ENCODE assay signal across 29 mouse cellular contexts in genomic region chr5:119054393-119054792, GRCm38 (mm10).
A peak's percentile ranks its signal among the peaks of the same experiment; 100 is the strongest.
DNase-seq lines count a peak whose midpoint lies in the region; ATAC-seq and TF ChIP-seq lines count a peak whose summit lies in the region.
"Had no signal": no experiment of that assay in that cellular context is flagged by ENCODE, and none has a peak within 500 bp of the region (broad histone marks: within the 10 kb centered on the region; RNA-seq: fewer than 3 reads in every experiment).

No protein-coding gene starts in this region.

- peak overlapping the region; percentile 77 for H3K27ac ChIP-seq in gastrocnemius, adult 2 months
- no peak overlapping the region for H3K27ac ChIP-seq in intestine, postnatal 0 days (ENCODE audit: low read depth, low read length)
- H3K27ac ChIP-seq in intestine, embryonic 16.5 days (ENCODE audit: low read length), result no peak overlapping the region
- H3K27ac ChIP-seq: embryonic facial prominence, embryonic 10.5 days; embryonic facial prominence, embryonic 13.5 days; heart, embryonic 10.5 days; heart, embryonic 13.5 days; hindbrain, embryonic 13.5 days; intestine, embryonic 15.5 days had no signal

- H3K9me3 ChIP-seq in intestine, postnatal 0 days (ENCODE audit: control insufficient read depth), result no peaks in the 10 kb centered on the region
- H3K9me3 ChIP-seq in intestine, embryonic 16.5 days (ENCODE audit: control insufficient read depth, low read length), result no peaks in the 10 kb centered on the region
- H3K9me3 ChIP-seq: embryonic facial prominence, embryonic 10.5 days; embryonic facial prominence, embryonic 13.5 days; heart, embryonic 10.5 days; heart, embryonic 13.5 days; hindbrain, embryonic 10.5 days; hindbrain, embryonic 13.5 days; intestine, embryonic 15.5 days had no signal

- no peaks in the 10 kb centered on the region; the same call in 1 of the 2 replicates for H3K27me3 ChIP-seq in intestine, postnatal 0 days (replicated peaks; ENCODE audit: control insufficient read depth, insufficient read depth, low read length)
- H3K27me3 ChIP-seq in intestine, embryonic 16.5 days (replicated peaks; ENCODE audit: control insufficient read depth, insufficient read depth, low read length), result no peaks in the 10 kb centered on the region
- H3K27me3 ChIP-seq: intestine, embryonic 15.5 days; Patski had no signal

- no peak for DNase-seq in gastrocnemius, adult 2 months
- DNase-seq in gastrocnemius, adult 18-20 months (ENCODE audit: low spot score), result no peak
- DNase-seq in fat pad, adult 2 months (ENCODE audit: extremely low read depth, low read depth, low spot score), result peak; percentile 82
- no peak for DNase-seq in adrenal gland, postnatal 25 days
- DNase-seq: adrenal gland, postnatal 10 days; cerebellum, adult 11-12 months; cerebellum, adult 8-10 months; cerebellum, postnatal 36 days; embryo, embryonic 11 days; forebrain, postnatal 0 days; gastrocnemius, postnatal 10 days; gastrocnemius, postnatal 36 days; heart, adult 18-20 months; heart, postnatal 36 days; kidney, adult 2 months had no signal

- H3K9ac ChIP-seq in intestine, postnatal 0 days (ENCODE audit: low read depth, low read length), result no peak overlapping the region
- no peak overlapping the region for H3K9ac ChIP-seq in intestine, embryonic 16.5 days (ENCODE audit: low read depth, low read length)
- H3K9ac ChIP-seq: embryonic facial prominence, embryonic 13.5 days; forebrain, postnatal 0 days; heart, embryonic 13.5 days; hindbrain, embryonic 13.5 days; intestine, embryonic 15.5 days had no signal

- H3K4me3 ChIP-seq in gastrocnemius, adult 2 months, result no peak overlapping the region
- no peak overlapping the region for H3K4me3 ChIP-seq in intestine, postnatal 0 days (ENCODE audit: low read depth, low read length)
- no peak overlapping the region for H3K4me3 ChIP-seq in intestine, embryonic 16.5 days (ENCODE audit: low read length)
- H3K4me3 ChIP-seq: embryonic facial prominence, embryonic 10.5 days; embryonic facial prominence, embryonic 13.5 days; erythroblast, embryonic 14.5 days; heart, embryonic 10.5 days; heart, embryonic 13.5 days; hindbrain, embryonic 10.5 days; hindbrain, embryonic 13.5 days; intestine, embryonic 15.5 days had no signal

- no peaks in the 10 kb centered on the region for H3K36me3 ChIP-seq in intestine, postnatal 0 days (ENCODE audit: control insufficient read depth, insufficient read depth)
- no peaks in the 10 kb centered on the region for H3K36me3 ChIP-seq in intestine, embryonic 16.5 days (ENCODE audit: control insufficient read depth, insufficient read depth, low read length)
- H3K36me3 ChIP-seq: embryonic facial prominence, embryonic 10.5 days; embryonic facial prominence, embryonic 13.5 days; G1E; heart, embryonic 10.5 days; heart, embryonic 13.5 days; hindbrain, embryonic 10.5 days; hindbrain, embryonic 13.5 days; intestine, embryonic 15.5 days had no signal

- no peak overlapping the region for H3K4me2 ChIP-seq in intestine, postnatal 0 days (replicated peaks; ENCODE audit: low read depth)
- no peak overlapping the region for H3K4me2 ChIP-seq in intestine, embryonic 16.5 days (ENCODE audit: low read depth, low read length)
- H3K4me2 ChIP-seq: embryonic facial prominence, embryonic 13.5 days; heart, embryonic 13.5 days; hindbrain, embryonic 13.5 days; intestine, embryonic 15.5 days had no signal

- TF ChIP-seq CTCF in gastrocnemius, adult 2 months (IDR thresholded peaks at IDR 0.05), result no peak
- 0 out of 2 replicates have a peak, but pooled peaks have one; percentile 16 for TF ChIP-seq CTCF in intestine, postnatal 0 days (IDR thresholded peaks at IDR 0.05; ENCODE audit: low read depth)

- ATAC-seq in intestine, postnatal 0 days, result no peak
- no peak for ATAC-seq in intestine, embryonic 16.5 days
- ATAC-seq: forebrain, embryonic 14.5 days; forebrain, postnatal 0 days; hindbrain, embryonic 16.5 days; intestine, embryonic 15.5 days; Patski had no signal

- intact Hi-C loops in gastrocnemius, adult 2 months (cut with DNase I), result loop anchor here (10.0 kb wide), 2 partner anchors 170 to 620 kb away; partner anchors contain the start of gene Tbx3

- H3K4me1 ChIP-seq in intestine, postnatal 0 days (replicated peaks; ENCODE audit: control insufficient read depth, insufficient read depth, low read length), result no peaks in the 10 kb centered on the region; the same call in 1 of the 2 replicates
- peaks cover 7% of the 10 kb centered on the region; the same call in 1 of the 2 replicates for H3K4me1 ChIP-seq in intestine, embryonic 16.5 days (ENCODE audit: control insufficient read depth, insufficient read depth, low read length)

- WGBS in intestine, postnatal 0 days, result 77% methylated on average over 6 of the region's 6 CpGs
- 71% methylated on average over 6 of the region's 6 CpGs for WGBS in intestine, embryonic 16.5 days
